Mouse (Mus musculus): ENCODE measurements around the gene Tbc1d2. TPM values are rescaled to one million over a fixed set of nuclear protein-coding genes. Genes with fewer than 3 reads are reported as not detected.

Gene Tbc1d2
- total and polyA plus RNA-seq, 2 experiments from 2014 or later: 0.52 to 1.9 TPM

- ATAC-seq (ENCODE audit: low FRiP score) (no peak), DNase-seq (ENCODE audit: low spot score) (no peak)
- Histone ChIP-seq H3K36me3 (ENCODE audit: insufficient read depth, low read length) (no peaks in the 10 kb centered on the region), H3K4me1 (ENCODE audit: insufficient read depth, low read length) (no peaks in the 10 kb centered on the region), H3K4me3 (ENCODE audit: low read depth, low read length) (no peak overlapping the region), H3K9ac (replicated peaks; ENCODE audit: low read length, poor library complexity, severe bottlenecking) (no peak overlapping the region), H3K9me3 (ENCODE audit: low read length) (no peaks in the 10 kb centered on the region), H3K27me3 (ENCODE audit: insufficient read depth, low read length) (no peaks in the 10 kb centered on the region), H3K4me2 (ENCODE audit: low read depth, low read length, poor library complexity, severe bottlenecking) (no peak overlapping the region), H3K27ac (ENCODE audit: low read depth, low read length) (no peak overlapping the region)
- TF ChIP-seq CTCF (IDR thresholded peaks at IDR 0.05): no peak
- 95% methylated on average over 14 of the region's 14 CpGs for WGBS
Observed at GRCm38 (mm10) chr4:46562841-46563240, 87.2 kb downstream of the Tbc1d2 start.

GRCm38 (mm10) chr4:46562037-46562436, 88.0 kb downstream of the Tbc1d2 start:
- Histone ChIP-seq H3K9me3 (ENCODE audit: low read length) (no peaks in the 10 kb centered on the region), H3K36me3 (ENCODE audit: insufficient read depth, low read length) (no peaks in the 10 kb centered on the region), H3K4me1 (ENCODE audit: insufficient read depth, low read length) (no peaks in the 10 kb centered on the region), H3K4me2 (ENCODE audit: low read depth, low read length, poor library complexity, severe bottlenecking) (no peak overlapping the region), H3K27me3 (ENCODE audit: insufficient read depth, low read length) (no peaks in the 10 kb centered on the region), H3K27ac (ENCODE audit: low read depth, low read length) (no peak overlapping the region), H3K9ac (replicated peaks; ENCODE audit: low read length, poor library complexity, severe bottlenecking) (no peak overlapping the region), H3K4me3 (ENCODE audit: low read depth, low read length) (no peak overlapping the region)
- no peak for TF ChIP-seq CTCF (IDR thresholded peaks at IDR 0.05)
- ATAC-seq (ENCODE audit: low FRiP score): no peak
- WGBS: 75% methylated on average over 5 of the region's 5 CpGs
- DNase-seq (ENCODE audit: low spot score): no peak

GRCm38 (mm10) chr4:46560069-46560705, 89.8 kb downstream of the Tbc1d2 start:
- Histone ChIP-seq H3K4me2 (ENCODE audit: low read depth, low read length, poor library complexity, severe bottlenecking) (no peak overlapping the region), H3K9me3 (ENCODE audit: low read length) (no peaks in the 10 kb centered on the region), H3K36me3 (ENCODE audit: insufficient read depth, low read length) (no peaks in the 10 kb centered on the region), H3K9ac (replicated peaks; ENCODE audit: low read length, poor library complexity, severe bottlenecking) (no peak overlapping the region), H3K27ac (ENCODE audit: low read depth, low read length) (no peak overlapping the region), H3K27me3 (ENCODE audit: insufficient read depth, low read length) (no peaks in the 10 kb centered on the region), H3K4me1 (ENCODE audit: insufficient read depth, low read length) (no peaks in the 10 kb centered on the region), H3K4me3 (ENCODE audit: low read depth, low read length) (no peak overlapping the region)
- no peak for TF ChIP-seq CTCF (IDR thresholded peaks at IDR 0.05)
- 82% methylated on average over 14 of the region's 14 CpGs for WGBS
- no peak for ATAC-seq (ENCODE audit: low FRiP score)
- no peak for DNase-seq (ENCODE audit: low spot score)

- no peak overlapping the region for H3K4me2 ChIP-seq (ENCODE audit: low read depth, low read length, poor library complexity, severe bottlenecking)
- no peaks in the 10 kb centered on the region; the same call in 1 of the 2 replicates for H3K36me3 ChIP-seq (ENCODE audit: insufficient read depth, low read length)
- no peak overlapping the region for H3K27ac ChIP-seq (ENCODE audit: low read depth, low read length)
- no peaks in the 10 kb centered on the region for H3K27me3 ChIP-seq (ENCODE audit: insufficient read depth, low read length)
- H3K9ac ChIP-seq (replicated peaks; ENCODE audit: low read length, poor library complexity, severe bottlenecking): no peak overlapping the region
- H3K9me3 ChIP-seq (ENCODE audit: low read length): no peaks in the 10 kb centered on the region
- no peak for TF ChIP-seq CTCF (IDR thresholded peaks at IDR 0.05)
- no peak for ATAC-seq (ENCODE audit: low FRiP score)
- no peak for DNase-seq (ENCODE audit: low spot score)
- H3K4me3 ChIP-seq (ENCODE audit: low read depth, low read length): no peak overlapping the region
- H3K4me1 ChIP-seq (ENCODE audit: insufficient read depth, low read length): no peaks in the 10 kb centered on the region
- WGBS: 74% methylated on average over 22 of the region's 22 CpGs
Observed at GRCm38 (mm10) chr4:46558672-46559667, 91.0 kb downstream of the Tbc1d2 start.

GRCm38 (mm10) chr4:46556933-46557332, 93.1 kb downstream of the Tbc1d2 start:
- no peak overlapping the region for H3K4me2 ChIP-seq (ENCODE audit: low read depth, low read length, poor library complexity, severe bottlenecking)
- no peak for TF ChIP-seq CTCF (IDR thresholded peaks at IDR 0.05)
- no peak for DNase-seq (ENCODE audit: low spot score)
- no peak overlapping the region for H3K4me3 ChIP-seq (ENCODE audit: low read depth, low read length)
- H3K27ac ChIP-seq (ENCODE audit: low read depth, low read length): no peak overlapping the region
- no peak for ATAC-seq (ENCODE audit: low FRiP score)
- no peaks in the 10 kb centered on the region for H3K27me3 ChIP-seq (ENCODE audit: insufficient read depth, low read length)
- no peak overlapping the region for H3K9ac ChIP-seq (replicated peaks; ENCODE audit: low read length, poor library complexity, severe bottlenecking)
- H3K9me3 ChIP-seq (ENCODE audit: low read length): no peaks in the 10 kb centered on the region
- no peaks in the 10 kb centered on the region for H3K4me1 ChIP-seq (ENCODE audit: insufficient read depth, low read length)
- H3K36me3 ChIP-seq (ENCODE audit: insufficient read depth, low read length): peaks cover 3% of the 10 kb centered on the region; the same call in 1 of the 2 replicates
- 86% methylated on average over 3 of the region's 3 CpGs for WGBS

- H3K27ac ChIP-seq (ENCODE audit: low read depth, low read length): no peak overlapping the region
- H3K4me1 ChIP-seq (ENCODE audit: insufficient read depth, low read length): no peaks in the 10 kb centered on the region
- TF ChIP-seq CTCF (IDR thresholded peaks at IDR 0.05): no peak
- H3K36me3 ChIP-seq (ENCODE audit: insufficient read depth, low read length): peaks cover 3% of the 10 kb centered on the region; the same call in 1 of the 2 replicates
- H3K9ac ChIP-seq (replicated peaks; ENCODE audit: low read length, poor library complexity, severe bottlenecking): no peak overlapping the region
- ATAC-seq (ENCODE audit: low FRiP score) (no peak), DNase-seq (ENCODE audit: low spot score) (no peak)
- no peaks in the 10 kb centered on the region for H3K27me3 ChIP-seq (ENCODE audit: insufficient read depth, low read length)
- H3K4me2 ChIP-seq (ENCODE audit: low read depth, low read length, poor library complexity, severe bottlenecking): no peak overlapping the region
- no peak overlapping the region for H3K4me3 ChIP-seq (ENCODE audit: low read depth, low read length)
- no peaks in the 10 kb centered on the region for H3K9me3 ChIP-seq (ENCODE audit: low read length)
- 81% methylated on average over 9 of the region's 9 CpGs for WGBS
Observed at GRCm38 (mm10) chr4:46555762-46556161, 94.2 kb downstream of the Tbc1d2 start.

Other genes starting within 250 kb of the Tbc1d2 start
- not detected in 2 replicates for gene Hemgn, start 236.7 kb downstream of the Tbc1d2 start, total RNA-seq (2014; rRNA removed)
- gene Hemgn, start 236.7 kb downstream of the Tbc1d2 start, polyA plus RNA-seq (2015; fragmentation: Nextera tagmentation; extraction: Ambion mirVana): not detected in 2 replicates
- gene Anp32b, start 199.3 kb downstream of the Tbc1d2 start, total RNA-seq (2014; rRNA removed): 2.7 and 5.0 TPM in 2 replicates
- 45.8 and 50.5 TPM in 2 replicates for gene Anp32b, start 199.3 kb downstream of the Tbc1d2 start, polyA plus RNA-seq (2015; fragmentation: Nextera tagmentation; extraction: Ambion mirVana)
- 92.0 and 94.5 TPM in 2 replicates for gene Nans, start 161.0 kb downstream of the Tbc1d2 start, total RNA-seq (2014; rRNA removed)
- 56.9 and 59.6 TPM in 2 replicates for gene Nans, start 161.0 kb downstream of the Tbc1d2 start, polyA plus RNA-seq (2015; fragmentation: Nextera tagmentation; extraction: Ambion mirVana)
- gene Trim14, start 114.1 kb downstream of the Tbc1d2 start, total RNA-seq (2014; rRNA removed): 0.47 and 1.8 TPM in 2 replicates
- 0.75 and 1.4 TPM in 2 replicates for gene Trim14, start 114.1 kb downstream of the Tbc1d2 start, polyA plus RNA-seq (2015; fragmentation: Nextera tagmentation; extraction: Ambion mirVana)
- gene Coro2a, start 48.0 kb downstream of the Tbc1d2 start, total RNA-seq (2014; rRNA removed): 24.4 and 33.2 TPM in 2 replicates
- gene Coro2a, start 48.0 kb downstream of the Tbc1d2 start, polyA plus RNA-seq (2015; fragmentation: Nextera tagmentation; extraction: Ambion mirVana): 7.0 and 7.8 TPM in 2 replicates

Data from midbrain, postnatal 0 days (tissue).